Mouse (Mus musculus) ES-E14 (cell line): ENCODE data around the gene AI837181. TPM values are rescaled to one million over a fixed set of nuclear protein-coding genes. Genes with fewer than 3 reads are reported as not detected.

Experiments
- DNase-seq: peaks from one replicate; pipeline ENCODE4 v3.0.0-alpha.2; 2013; ENCODE audit warnings: low read depth, low spot score
- H3K27ac ChIP-seq: 2 replicates; pipeline ENCODE4 v1.5.1; 2012; ENCODE audit warnings: low read depth, mild to moderate bottlenecking, low read length, moderate library complexity, mixed read lengths; ENCODE audit not compliant: poor library complexity, insufficient read depth, severe bottlenecking
- H3K36me3 ChIP-seq: 2 replicates; pipeline ENCODE4 v1.6.1; 2012; ENCODE audit warnings: mild to moderate bottlenecking, low read length, moderate library complexity, mixed read lengths; ENCODE audit not compliant: control insufficient read depth, poor library complexity, insufficient read depth, severe bottlenecking
- H3K4me1 ChIP-seq, 2 experiments: fragments of 150-350 bp in 1 of 2; sonication (generic) in 1 of 2; 2 replicates each; pipeline ENCODE4 v1.6.1; 2012; ENCODE audit warnings: low read length in 2 of 2, mild to moderate bottlenecking in 1 of 2, mixed read lengths in 1 of 2; ENCODE audit not compliant: control insufficient read depth in 2 of 2, insufficient read depth in 2 of 2, poor library complexity in 1 of 2
- H3K4me3 ChIP-seq, 2 experiments: fragments of 150-350 bp in 1 of 2; sonication (generic) in 1 of 2; 2 replicates each; pipeline ENCODE4 v1.5.1; 2012; ENCODE audit warnings: low read length in 2 of 2, low read depth in 1 of 2, mild to moderate bottlenecking in 1 of 2, mixed read lengths in 1 of 2; ENCODE audit not compliant: insufficient read depth in 1 of 2, poor library complexity in 1 of 2, severe bottlenecking in 1 of 2
- H3K9ac ChIP-seq: 2 replicates; pipeline ENCODE4 v1.6.1; 2012; ENCODE audit warnings: low read depth, mild to moderate bottlenecking, low read length, mixed read lengths; ENCODE audit not compliant: poor library complexity, insufficient read depth, severe bottlenecking
- H3K9me3 ChIP-seq: fragments of 150-350 bp; sonication (generic); 2 replicates; pipeline ENCODE4 v1.6.1; 2012; ENCODE audit warnings: low read depth, mild to moderate bottlenecking, low read length; ENCODE audit not compliant: control insufficient read depth, insufficient read depth
- CHD2 ChIP-seq: IDR thresholded peaks from 2 replicates; pipeline ENCODE4 v1.6.1; 2014; ENCODE audit warnings: mild to moderate bottlenecking, low read depth, low read length, inconsistent platforms
- HCFC1 ChIP-seq: IDR thresholded peaks from 2 replicates; pipeline ENCODE4 v1.6.1; 2012; ENCODE audit warnings: low read length, inconsistent platforms, borderline replicate concordance; ENCODE audit not compliant: insufficient read depth
- MAFK ChIP-seq: IDR thresholded peaks from 2 replicates; pipeline ENCODE4 v1.6.1; 2014; ENCODE audit warnings: mild to moderate bottlenecking, low read depth, low read length, inconsistent platforms; ENCODE audit not compliant: insufficient read depth
- ZC3H11A ChIP-seq: IDR thresholded peaks from 2 replicates; pipeline ENCODE4 v1.6.1; 2012; ENCODE audit warnings: low read depth, mild to moderate bottlenecking, inconsistent platforms, low read length, borderline replicate concordance
- ZNF384 ChIP-seq: IDR thresholded peaks from 2 replicates; pipeline ENCODE4 v1.6.1; 2012; ENCODE audit warnings: low read depth, low read length, inconsistent platforms
- in situ Hi-C, 2 experiments: fragments of 600-800 bp; cut with MboI; formaldehyde crosslinking; loops; one replicate each; pipeline ENCODE4 v1.15.1; 2025; ENCODE audit warnings: low sequenced_read_pairs in 2 of 2, inconsistent platforms in 1 of 2; ENCODE audit not compliant: unreplicated experiment in 2 of 2
- total RNA-seq: library from RNA; depleted of rRNA; stranded (reverse); fragments of 300-350 nt; gene quantifications from 2 replicates; pipeline ENCODE4 v1.2.3, GENCODE M21; 2012; rRNA removed

Gene AI837181
- total RNA-seq, 1 experiment = 13.8 TPM

DNA sequence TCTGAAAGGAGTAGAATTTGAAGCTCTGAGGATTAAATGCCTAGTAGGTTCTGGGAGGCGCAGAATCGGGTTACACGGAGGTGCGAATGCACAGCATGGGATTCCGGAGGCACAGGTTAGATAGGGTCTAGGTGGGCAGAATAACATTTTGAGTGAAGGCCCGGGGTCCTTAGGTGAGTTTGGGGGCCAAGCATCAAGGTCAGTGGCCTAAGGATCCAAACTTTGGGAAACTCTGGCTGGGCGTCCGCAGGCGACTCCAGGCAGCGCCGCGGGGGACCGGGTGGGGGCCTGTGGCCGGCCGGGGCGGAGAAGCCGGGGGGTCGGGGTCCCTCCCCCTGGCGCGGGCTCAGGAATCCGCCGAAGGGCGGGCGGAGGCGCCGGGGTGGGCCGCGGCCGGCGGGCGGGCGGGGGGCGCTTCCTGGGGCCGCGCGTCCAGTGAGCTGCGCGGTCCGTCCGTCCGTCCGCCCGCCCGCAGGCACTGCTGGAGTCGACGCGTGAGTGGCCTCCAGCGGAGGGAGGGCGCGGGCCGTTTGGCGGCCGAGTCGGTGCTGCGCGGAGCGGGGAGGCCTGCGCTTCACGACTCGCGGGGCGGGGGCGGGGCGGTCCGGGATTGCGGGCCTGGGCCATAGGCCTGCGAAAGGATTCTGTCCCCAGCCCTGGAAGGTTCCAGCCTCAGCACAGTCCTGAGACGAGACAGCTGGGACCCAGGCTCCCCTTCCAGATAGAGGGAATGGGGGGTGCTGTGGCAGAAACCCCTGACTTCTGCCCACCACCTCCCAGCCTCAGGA lies 49.5 kb downstream of the AI837181 start:
- Histone ChIP-seq H3K4me3 (peak overlapping the region; percentile 76 to 81), H3K27ac (no peak overlapping the region), H3K36me3 (no peaks in the 10 kb centered on the region), H3K9me3 (no peaks in the 10 kb centered on the region), H3K4me1 (0 out of 4 replicates have a peak, but pooled peaks cover 0 to 2% of the 10 kb centered on the region in 2 experiments), H3K9ac (peak overlapping the region; percentile 61)
- in situ Hi-C loops = no loop called here
- no peak for DNase-seq
- TF ChIP-seq ZC3H11A (no peak), ZNF384 (no peak), MAFK (no peak)

DNA sequence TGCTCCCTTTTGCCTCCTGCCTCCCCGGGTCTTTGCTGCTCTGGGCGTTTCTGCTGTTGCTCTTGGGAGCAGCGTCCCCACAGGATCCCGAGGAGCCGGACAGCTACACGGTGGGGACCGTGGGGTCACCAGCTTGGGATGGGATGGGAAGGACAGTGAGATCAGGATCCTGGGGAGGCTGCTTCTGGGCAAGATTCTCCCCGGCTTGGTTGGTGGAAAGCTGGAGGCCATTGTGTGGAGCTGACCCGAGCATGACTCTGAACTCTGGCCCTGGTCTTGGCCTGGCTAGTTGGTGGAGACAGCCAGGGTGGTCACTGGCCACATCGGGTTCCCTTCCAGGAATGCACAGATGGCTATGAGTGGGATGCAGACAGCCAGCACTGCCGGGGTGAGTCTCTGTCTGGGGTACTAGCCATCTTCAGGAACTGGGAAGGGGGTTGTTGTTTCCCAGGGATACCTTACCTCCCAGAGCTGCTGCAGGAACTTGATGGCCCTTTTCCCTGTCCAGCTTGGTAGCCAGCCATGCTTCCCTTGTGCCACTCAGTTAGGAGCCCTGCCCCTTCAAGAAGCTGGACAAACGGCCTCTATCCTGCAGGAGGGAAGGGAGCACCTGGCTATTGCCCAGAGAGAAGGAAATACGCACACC lies 50.2 kb downstream of the AI837181 start:
- H3K27ac ChIP-seq = no peak overlapping the region
- in situ Hi-C loops = no loop called here
- TF ChIP-seq HCFC1 (no peak), ZC3H11A (no peak), MAFK (no peak), CHD2 (no peak), ZNF384 (no peak)
- DNase-seq = no peak
- peak overlapping the region; percentile 61 for H3K9ac ChIP-seq
- H3K9me3 ChIP-seq = no peaks in the 10 kb centered on the region
- no peaks in the 10 kb centered on the region for H3K36me3 ChIP-seq
- peak overlapping the region; percentile 76 to 81; a peak in 3 of 4 replicates for H3K4me3 ChIP-seq
- H3K4me1 ChIP-seq = 0 out of 4 replicates have a peak, but pooled peaks cover 0 to 2% of the 10 kb centered on the region in 2 experiments

Other genes with a start within 250 kb of the AI837181 start
- gene Pacs1, start 152.0 kb upstream of the AI837181 start, total RNA-seq = 5.4 and 7.2 TPM in 2 replicates
- 165 and 175 TPM in 2 replicates for gene Sf3b2, start 129.7 kb upstream of the AI837181 start, total RNA-seq
- gene Gal3st3, start 126.8 kb upstream of the AI837181 start, total RNA-seq = 2.1 and 3.2 TPM in 2 replicates
- not detected in 2 replicates for gene Catsper1, start 89.4 kb upstream of the AI837181 start, total RNA-seq
- 1.1 and 2.1 TPM in 2 replicates for gene Cst6, start 75.6 kb upstream of the AI837181 start, total RNA-seq
- gene Eif1ad, start 58.4 kb upstream of the AI837181 start, total RNA-seq = 101 and 127 TPM in 2 replicates
- 213 and 281 TPM in 2 replicates for gene Banf1, start 58.0 kb upstream of the AI837181 start, total RNA-seq
- gene Sart1, start 36.4 kb upstream of the AI837181 start, total RNA-seq = 111 and 118 TPM in 2 replicates
- gene Tsga10ip, start 22.6 kb upstream of the AI837181 start, total RNA-seq = 1.5 and 2.7 TPM in 2 replicates
- 121 and 124 TPM in 2 replicates for gene Drap1, start 165 bp upstream of the AI837181 start, total RNA-seq
- gene Fosl1, start 22.4 kb downstream of the AI837181 start, total RNA-seq = 1.0 and 3.0 TPM in 2 replicates
- gene Ccdc85b, start 32.8 kb downstream of the AI837181 start, total RNA-seq = 4.9 and 5.4 TPM in 2 replicates
- gene Fibp, start 35.5 kb downstream of the AI837181 start, total RNA-seq = 52.4 and 62.0 TPM in 2 replicates
- 4.5 and 11.7 TPM in 2 replicates for gene Ctsw, start 43.4 kb downstream of the AI837181 start, total RNA-seq
- 18.0 and 23.9 TPM in 2 replicates for gene Efemp2, start 48.8 kb downstream of the AI837181 start, total RNA-seq
- 31.3 and 36.4 TPM in 2 replicates for gene Mus81, start 63.3 kb downstream of the AI837181 start, total RNA-seq
- 775 and 955 TPM in 2 replicates for gene Cfl1, start 65.3 kb downstream of the AI837181 start, total RNA-seq
- 1.7 and 1.8 TPM in 2 replicates for gene 1700020D05Rik, start 78.6 kb downstream of the AI837181 start, total RNA-seq
- gene Snx32, start 85.4 kb downstream of the AI837181 start, total RNA-seq = 3.3 and 5.0 TPM in 2 replicates
- gene Ovol1, start 135.5 kb downstream of the AI837181 start, total RNA-seq = 0.58 and 1.1 TPM in 2 replicates
- 6.4 and 9.5 TPM in 2 replicates for gene Ap5b1, start 142.9 kb downstream of the AI837181 start, total RNA-seq
- 87.9 and 99.5 TPM in 2 replicates for gene Rnaseh2c, start 176.7 kb downstream of the AI837181 start, total RNA-seq
- 52.2 and 75.6 TPM in 2 replicates for gene Kat5, start 185.1 kb downstream of the AI837181 start, total RNA-seq
- gene Rela, start 212.3 kb downstream of the AI837181 start, total RNA-seq = 9.7 and 12.1 TPM in 2 replicates
- 10.5 and 14.5 TPM in 2 replicates for gene Sipa1, start 238.6 kb downstream of the AI837181 start, total RNA-seq